Mouse (Mus musculus): ENCODE data around the gene Adcy3. TPM values are rescaled to one million over a fixed set of nuclear protein-coding genes. Genes with fewer than 3 reads are reported as not detected.

The Adcy3 gene
- total RNA-seq, 4 experiments from 2014 or later = 40.5 to 52.1 (median 41.5) TPM

GRCm38 (mm10) chr12:4245742-4246141 lies 112.8 kb downstream of the Adcy3 start:
- no peak for DNase-seq

DNA sequence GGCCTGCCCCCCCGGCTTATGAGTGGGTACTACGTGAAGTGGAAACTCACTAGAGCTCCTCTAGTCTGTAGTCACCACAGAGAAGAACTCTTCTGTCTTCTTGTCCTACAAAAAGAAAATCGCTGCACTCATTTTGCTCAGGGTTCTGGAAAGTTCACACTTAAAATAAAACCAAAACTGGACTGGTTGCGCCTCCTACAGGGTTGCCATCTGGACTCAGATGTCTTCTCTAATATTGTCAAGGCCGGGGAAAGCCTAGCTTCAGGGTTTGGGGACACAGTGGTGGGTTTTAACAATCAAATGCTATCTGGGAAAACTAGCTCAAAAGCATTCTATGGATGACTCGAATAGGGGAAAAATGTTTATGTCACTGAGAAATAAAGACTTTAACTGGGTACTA lies 116.9 kb downstream of the Adcy3 start:
- no peak for DNase-seq

DNA sequence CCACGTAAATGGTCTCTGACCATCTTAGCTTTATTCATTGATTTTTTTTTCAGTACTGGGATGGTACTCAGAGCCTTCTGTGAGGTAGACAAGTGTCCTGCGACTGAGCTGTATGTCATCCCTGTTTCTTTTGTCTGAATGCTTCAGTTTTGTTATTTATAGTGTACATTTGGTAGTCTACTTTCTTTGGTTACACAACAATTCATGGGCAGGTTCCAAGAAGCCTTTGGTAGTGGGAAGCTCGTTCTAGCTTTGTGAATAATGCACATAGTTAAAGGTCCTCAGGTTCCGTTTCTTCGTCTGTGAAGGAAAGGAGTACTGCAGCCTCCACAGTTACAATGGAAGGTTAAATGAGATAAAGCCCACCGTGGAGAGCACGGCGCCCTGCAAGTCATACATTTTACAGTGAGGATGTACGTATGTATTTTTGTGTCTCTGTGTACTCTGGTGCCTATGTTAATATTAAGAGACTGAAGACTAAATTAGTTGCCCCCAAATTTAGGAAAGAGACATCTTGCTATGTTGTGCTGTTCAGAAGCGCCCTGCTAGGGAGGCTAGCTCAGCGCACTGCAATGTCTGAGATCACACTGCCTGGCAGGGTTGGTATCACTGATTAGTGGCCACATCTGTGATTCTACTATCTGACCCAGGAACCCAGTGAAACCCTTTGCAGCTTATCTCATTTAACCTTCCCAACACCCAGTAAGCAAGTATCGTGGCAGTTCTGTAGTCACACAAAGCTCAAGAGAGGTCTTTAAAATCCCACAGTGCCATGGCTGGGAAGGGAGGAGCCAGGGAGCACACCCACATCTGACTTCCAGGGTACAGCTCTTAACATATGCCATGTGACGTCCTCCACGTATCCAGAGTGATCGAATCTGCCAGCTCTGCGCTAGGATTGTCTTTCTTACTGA lies 120.1 kb downstream of the Adcy3 start:
- DNase-seq = no peak

Other genes starting within 250 kb of the Adcy3 start
- 1 to 10 TPM in 3 of 4 experiments, under 1 TPM in 1; 0.62 to 2.0 (median 1.6) TPM for gene Pomc, start 178.2 kb upstream of the Adcy3 start, total RNA-seq (2022)
- gene Efr3b, start 94.2 kb upstream of the Adcy3 start, total RNA-seq (2022) = 1 to 10 TPM; 2.1 to 4.9 (median 3.8) TPM
- 1 to 10 TPM; 5.2 to 7.1 (median 6.6) TPM for gene Dnajc27, start 50.5 kb upstream of the Adcy3 start, total RNA-seq (2022)
- gene Ptrhd1, start 100.9 kb downstream of the Adcy3 start, total RNA-seq (2022) = 1 to 10 TPM; 7.0 to 9.4 (median 8.5) TPM
- gene Cenpo, start 101.2 kb downstream of the Adcy3 start, total RNA-seq (2022) = 10 to 100 TPM in 3 of 4 experiments, 1 to 10 TPM in 1; 8.3 to 15.3 (median 12.2) TPM